Mouse (Mus musculus): ENCODE data around the gene Rtl6. TPM values are rescaled to one million over a fixed set of nuclear protein-coding genes. Genes with fewer than 3 reads are reported as not detected.

Rtl6 gene
- polyA plus RNA-seq, 1 experiment from 2014 or later, result 10.3 TPM

GRCm38 (mm10) chr15:84532211-84532610, 25.4 kb downstream of the Rtl6 start:
- Histone ChIP-seq H3K27ac (no peak overlapping the region), H3K27me3 (replicated peaks) (no peaks in the 10 kb centered on the region), H3K9ac (no peak overlapping the region), H3K9me3 (no peaks in the 10 kb centered on the region), H3K4me2 (replicated peaks) (no peak overlapping the region), H3K4me3 (replicated peaks) (no peak overlapping the region), H3K36me3 (no peaks in the 10 kb centered on the region), H3K4me1 (replicated peaks) (no peaks in the 10 kb centered on the region)
- ATAC-seq, result no peak
- 68% methylated on average over 2 of the region's 2 CpGs for WGBS

DNA sequence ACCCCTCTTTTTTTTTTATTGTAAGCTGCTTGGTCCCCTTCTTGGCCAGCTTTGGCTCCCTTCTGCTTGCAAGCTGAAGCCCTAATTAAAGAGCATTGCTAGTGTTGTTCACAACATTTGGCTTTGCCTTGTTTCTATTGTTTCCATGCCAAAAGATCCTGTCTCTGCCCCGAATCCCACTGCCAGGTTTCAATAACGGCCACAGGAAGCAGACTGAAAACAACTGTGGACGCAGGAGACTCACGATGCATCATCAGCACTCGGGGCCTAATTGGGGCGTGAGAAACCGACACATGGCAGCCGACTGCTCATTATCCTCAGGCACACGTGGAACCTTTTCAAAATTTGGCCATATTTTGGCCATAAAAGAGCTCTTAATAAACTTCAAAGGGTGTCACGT, 26.1 kb downstream of the Rtl6 start:
- Histone ChIP-seq H3K4me3 (replicated peaks) (no peak overlapping the region), H3K4me1 (replicated peaks) (no peaks in the 10 kb centered on the region), H3K9ac (no peak overlapping the region), H3K36me3 (no peaks in the 10 kb centered on the region), H3K27me3 (replicated peaks) (no peaks in the 10 kb centered on the region), H3K9me3 (no peaks in the 10 kb centered on the region), H3K27ac (no peak overlapping the region), H3K4me2 (replicated peaks) (no peak overlapping the region)
- WGBS, result 71% methylated on average over 10 of the region's 10 CpGs
- no peak for ATAC-seq

- no peak overlapping the region for H3K27ac ChIP-seq
- no peaks in the 10 kb centered on the region for H3K27me3 ChIP-seq (replicated peaks)
- no peak for ATAC-seq
- no peak overlapping the region for H3K9ac ChIP-seq
- no peak overlapping the region for H3K4me3 ChIP-seq (replicated peaks)
- H3K4me1 ChIP-seq (replicated peaks), result no peaks in the 10 kb centered on the region
- no peak overlapping the region for H3K4me2 ChIP-seq (replicated peaks)
- WGBS, result 60% methylated on average over 14 of the region's 14 CpGs
- no peaks in the 10 kb centered on the region for H3K9me3 ChIP-seq
- H3K36me3 ChIP-seq, result no peaks in the 10 kb centered on the region
Observed at GRCm38 (mm10) chr15:84526921-84527320, 30.7 kb downstream of the Rtl6 start.

DNA sequence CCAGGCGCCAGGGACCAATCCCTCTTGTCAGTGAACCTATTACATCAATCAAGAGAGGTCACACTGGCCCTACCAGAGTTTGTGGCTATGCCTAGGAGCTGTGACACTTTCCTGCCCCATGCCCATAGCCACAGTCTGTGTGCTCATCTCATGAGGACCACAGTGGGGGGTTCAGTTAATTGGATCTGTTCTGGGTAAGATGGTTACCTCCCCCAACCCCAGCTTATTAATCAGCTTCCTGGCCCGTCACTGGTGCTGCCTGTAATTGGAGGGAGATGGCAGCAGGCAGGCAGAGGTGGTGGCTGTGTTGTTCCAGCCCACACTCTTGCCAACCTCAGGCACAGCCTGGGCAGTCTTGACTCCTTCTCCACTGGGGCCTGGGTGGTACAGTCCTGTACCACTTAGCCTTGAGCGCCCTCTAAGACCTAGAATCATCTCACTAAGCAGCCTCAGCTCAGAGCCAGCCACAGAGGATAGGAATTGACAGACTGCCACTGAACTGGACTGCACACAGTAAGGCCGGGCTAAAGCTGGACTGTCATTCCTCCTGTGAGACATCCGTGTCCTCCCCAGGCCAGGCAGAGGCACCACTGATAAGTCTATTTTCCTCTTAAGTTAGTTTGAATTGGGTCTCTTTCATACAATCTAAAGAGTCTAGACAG, 32.3 kb downstream of the Rtl6 start:
- Histone ChIP-seq H3K4me3 (replicated peaks) (no peak overlapping the region), H3K9me3 (no peaks in the 10 kb centered on the region), H3K27ac (no peak overlapping the region), H3K36me3 (no peaks in the 10 kb centered on the region), H3K27me3 (replicated peaks) (no peaks in the 10 kb centered on the region), H3K4me1 (replicated peaks) (no peaks in the 10 kb centered on the region), H3K9ac (no peak overlapping the region), H3K4me2 (replicated peaks) (no peak overlapping the region)
- ATAC-seq, result no peak
- WGBS, result 67% methylated on average over 5 of the region's 5 CpGs

DNA sequence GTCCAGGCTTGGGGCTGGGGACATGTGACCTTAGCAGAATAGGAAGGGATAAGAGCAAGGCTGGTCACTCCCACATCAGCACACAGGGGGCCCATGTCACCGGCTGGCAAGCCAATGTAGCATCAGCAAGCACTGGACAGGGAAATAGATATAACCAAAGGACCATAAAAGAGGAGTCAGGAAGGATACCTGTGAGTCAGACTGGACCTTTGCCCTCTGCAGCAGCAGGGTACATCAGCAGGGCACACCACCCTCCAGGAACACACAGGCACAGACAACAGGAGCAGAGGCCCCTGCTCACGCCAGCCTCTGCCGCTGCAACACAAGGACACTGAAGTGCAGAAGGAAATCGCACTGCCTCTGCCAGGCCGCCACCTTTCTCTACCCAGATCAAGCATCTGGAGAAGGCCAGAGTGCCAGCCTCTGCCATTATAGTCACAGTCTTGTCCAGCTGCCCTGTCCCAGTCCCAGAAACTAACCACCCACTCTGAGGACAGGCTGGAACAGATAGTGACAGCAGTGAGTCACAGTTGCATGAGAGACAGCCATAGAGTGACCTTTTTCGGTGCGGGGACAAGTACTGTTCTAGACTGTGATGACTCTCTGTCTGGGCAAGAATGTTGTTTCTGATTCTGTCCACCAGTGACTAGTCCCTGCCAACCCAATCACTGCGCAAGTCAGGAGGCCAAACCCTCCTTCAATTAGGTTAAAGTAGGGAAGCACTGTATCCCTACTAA, 34.5 kb downstream of the Rtl6 start:
- H3K4me3 ChIP-seq (replicated peaks), result no peak overlapping the region
- no peaks in the 10 kb centered on the region for H3K36me3 ChIP-seq
- 0 out of 2 replicates have a peak overlapping the region, but pooled peaks have one; percentile 8 for H3K27ac ChIP-seq
- no peaks in the 10 kb centered on the region for H3K9me3 ChIP-seq
- peak; percentile 94 for ATAC-seq
- H3K4me2 ChIP-seq (replicated peaks), result no peak overlapping the region
- WGBS, result 72% methylated on average over 8 of the region's 8 CpGs
- no peaks in the 10 kb centered on the region for H3K4me1 ChIP-seq (replicated peaks)
- H3K27me3 ChIP-seq (replicated peaks), result no peaks in the 10 kb centered on the region
- H3K9ac ChIP-seq, result no peak overlapping the region

GRCm38 (mm10) chr15:84521486-84521885, 36.1 kb downstream of the Rtl6 start:
- Histone ChIP-seq H3K27ac (no peak overlapping the region), H3K36me3 (no peaks in the 10 kb centered on the region), H3K9ac (no peak overlapping the region), H3K4me3 (replicated peaks) (no peak overlapping the region), H3K4me1 (replicated peaks) (no peaks in the 10 kb centered on the region), H3K4me2 (replicated peaks) (no peak overlapping the region), H3K27me3 (replicated peaks) (no peaks in the 10 kb centered on the region), H3K9me3 (no peaks in the 10 kb centered on the region)
- WGBS, result 85% methylated on average over 4 of the region's 4 CpGs
- no peak for ATAC-seq

GRCm38 (mm10) chr15:84518540-84518939, 39.1 kb downstream of the Rtl6 start:
- no peaks in the 10 kb centered on the region for H3K36me3 ChIP-seq
- no peak overlapping the region for H3K9ac ChIP-seq
- 62% methylated on average over 8 of the region's 8 CpGs for WGBS
- H3K4me2 ChIP-seq (replicated peaks), result no peak overlapping the region
- H3K4me1 ChIP-seq (replicated peaks), result no peaks in the 10 kb centered on the region
- H3K4me3 ChIP-seq (replicated peaks), result no peak overlapping the region
- no peak for ATAC-seq
- H3K27me3 ChIP-seq (replicated peaks), result no peaks in the 10 kb centered on the region
- no peaks in the 10 kb centered on the region for H3K9me3 ChIP-seq
- H3K27ac ChIP-seq, result no peak overlapping the region

- no peak overlapping the region for H3K4me2 ChIP-seq (replicated peaks)
- no peak overlapping the region for H3K27ac ChIP-seq
- H3K4me1 ChIP-seq (replicated peaks), result no peaks in the 10 kb centered on the region
- no peak for ATAC-seq
- no peak overlapping the region for H3K9ac ChIP-seq
- H3K36me3 ChIP-seq, result no peaks in the 10 kb centered on the region
- H3K9me3 ChIP-seq, result no peaks in the 10 kb centered on the region
- WGBS, result 65% methylated on average over 5 of the region's 5 CpGs
- no peaks in the 10 kb centered on the region for H3K27me3 ChIP-seq (replicated peaks)
- H3K4me3 ChIP-seq (replicated peaks), result no peak overlapping the region
Observed at GRCm38 (mm10) chr15:84512626-84513296, 44.9 kb downstream of the Rtl6 start.

GRCm38 (mm10) chr15:84509981-84510380, 47.6 kb downstream of the Rtl6 start:
- Histone ChIP-seq H3K4me3 (replicated peaks) (no peak overlapping the region), H3K9me3 (no peaks in the 10 kb centered on the region), H3K27me3 (replicated peaks) (no peaks in the 10 kb centered on the region), H3K27ac (no peak overlapping the region), H3K4me1 (replicated peaks) (no peaks in the 10 kb centered on the region), H3K36me3 (no peaks in the 10 kb centered on the region), H3K4me2 (replicated peaks) (no peak overlapping the region), H3K9ac (no peak overlapping the region)
- WGBS, result 68% methylated on average over 16 of the region's 16 CpGs
- ATAC-seq, result no peak

GRCm38 (mm10) chr15:84509161-84509560, 48.5 kb downstream of the Rtl6 start:
- no peaks in the 10 kb centered on the region for H3K27me3 ChIP-seq (replicated peaks)
- no peaks in the 10 kb centered on the region for H3K36me3 ChIP-seq
- WGBS, result 56% methylated on average over 5 of the region's 5 CpGs

DNA sequence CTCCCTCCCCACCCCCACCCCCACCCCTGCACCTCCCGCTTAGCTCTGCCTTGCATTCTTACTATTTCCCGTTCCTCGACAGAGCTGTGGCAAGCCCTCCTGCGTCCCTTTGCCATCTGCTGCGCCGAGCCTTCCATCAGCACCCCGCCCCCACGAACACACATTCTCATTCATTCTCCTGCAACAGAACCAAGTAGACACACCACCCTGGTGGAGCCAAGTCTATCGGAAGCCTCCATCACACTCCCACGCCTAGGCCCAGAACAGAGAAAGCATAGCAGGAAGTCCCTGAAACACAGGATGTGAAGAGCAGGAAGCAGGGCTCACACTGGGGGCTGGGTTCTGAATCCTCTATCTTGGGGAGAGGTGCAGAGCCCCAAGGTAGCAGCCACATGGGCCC, 51.6 kb downstream of the Rtl6 start:
- no peaks in the 10 kb centered on the region for H3K27me3 ChIP-seq (replicated peaks)
- no peak overlapping the region for H3K4me2 ChIP-seq (replicated peaks)
- H3K27ac ChIP-seq, result no peak overlapping the region
- no peaks in the 10 kb centered on the region for H3K4me1 ChIP-seq (replicated peaks)
- no peak overlapping the region for H3K9ac ChIP-seq
- H3K36me3 ChIP-seq, result no peaks in the 10 kb centered on the region
- no peak overlapping the region for H3K4me3 ChIP-seq (replicated peaks)
- H3K9me3 ChIP-seq, result no peaks in the 10 kb centered on the region
- 80% methylated on average over 10 of the region's 10 CpGs for WGBS
- ATAC-seq, result no peak

More at GRCm38 (mm10) chr15:84509161-84509560, 48.5 kb downstream of the Rtl6 start:
- Histone ChIP-seq H3K9me3 (no peaks in the 10 kb centered on the region), H3K4me1 (replicated peaks) (no peaks in the 10 kb centered on the region), H3K4me2 (replicated peaks) (no peak overlapping the region), H3K9ac (no peak overlapping the region), H3K27ac (no peak overlapping the region), H3K4me3 (replicated peaks) (no peak overlapping the region)
- no peak for ATAC-seq

DNA sequence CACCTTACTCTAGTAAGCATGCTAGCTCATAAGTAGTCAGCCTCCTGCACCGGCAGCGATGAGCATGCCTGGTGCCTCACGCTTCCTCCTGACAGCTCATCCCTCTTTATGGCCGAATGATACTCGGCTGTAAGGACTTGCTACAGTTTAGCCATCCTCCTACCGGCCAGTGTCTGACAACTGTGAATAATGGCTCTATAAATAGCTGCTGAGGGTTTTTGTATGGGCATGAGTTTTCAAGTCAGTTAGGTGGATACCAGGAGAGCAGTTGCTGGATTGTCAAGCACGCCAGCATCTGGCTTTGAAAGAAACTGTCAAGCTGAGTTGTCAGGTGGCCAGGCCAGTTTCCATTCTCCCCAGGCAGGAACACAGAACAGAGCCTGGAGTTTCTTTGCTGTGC, 52.7 kb downstream of the Rtl6 start:
- H3K27me3 ChIP-seq (replicated peaks), result no peaks in the 10 kb centered on the region
- H3K4me3 ChIP-seq (replicated peaks), result no peak overlapping the region
- no peaks in the 10 kb centered on the region for H3K4me1 ChIP-seq (replicated peaks)
- no peak overlapping the region for H3K4me2 ChIP-seq (replicated peaks)
- no peak overlapping the region for H3K27ac ChIP-seq
- no peak overlapping the region for H3K9ac ChIP-seq
- no peak for ATAC-seq
- H3K9me3 ChIP-seq, result no peaks in the 10 kb centered on the region
- H3K36me3 ChIP-seq, result no peaks in the 10 kb centered on the region
- 18% methylated on average over 7 of the region's 7 CpGs for WGBS
